Mouse (Mus musculus) cerebellum, adult 11-12 months (tissue): ENCODE results near the gene Psmd2.
A peak's percentile ranks its signal among the peaks of the same experiment; 100 is the strongest.

Experiments
- DNase-seq: peaks from one replicate; pipeline ENCODE4 v3.0.0; 2022

Gene Psmd2

GRCm38 (mm10) chr16:20651076-20651946, at the start of gene Psmd2:
Gene Psmd2, plus strand, starts transcription at chr16:20651652.
- DNase-seq: peak; percentile 95

- DNase-seq: no peak
Observed at GRCm38 (mm10) chr16:20604705-20605104, 46.7 kb upstream of the Psmd2 start.

- peak; percentile 68 for DNase-seq
Observed at GRCm38 (mm10) chr16:20610501-20611356, 40.7 kb upstream of the Psmd2 start.

- peak; percentile 83 for DNase-seq
Observed at GRCm38 (mm10) chr16:20611357-20612227, 39.9 kb upstream of the Psmd2 start, which contains the start of the genes Eef1akmt4, Gm49333 and Alg3. Gene Eef1akmt4, plus strand, starts transcription at chr16:20611593. Gene Gm49333, plus strand, starts transcription at chr16:20611610. Gene Alg3, minus strand, starts transcription at chr16:20611735.

GRCm38 (mm10) chr16:20619541-20620398, 31.7 kb upstream of the Psmd2 start:
- peak; percentile 62 for DNase-seq

- peak; percentile 61 for DNase-seq
Observed at GRCm38 (mm10) chr16:20620399-20620735, 31.1 kb upstream of the Psmd2 start.

- no peak for DNase-seq
Observed at GRCm38 (mm10) chr16:20620751-20621190, 30.7 kb upstream of the Psmd2 start.

GRCm38 (mm10) chr16:20621191-20621990, 30.1 kb upstream of the Psmd2 start, which contains the start of gene Camk2n2:
Gene Camk2n2, minus strand, starts transcription at chr16:20621287.
- DNase-seq: peak; percentile 88

- peak; percentile 84 for DNase-seq
Observed at GRCm38 (mm10) chr16:20621991-20622685, 29.3 kb upstream of the Psmd2 start.

GRCm38 (mm10) chr16:20623211-20623610, 28.2 kb upstream of the Psmd2 start:
- no peak for DNase-seq

GRCm38 (mm10) chr16:20628871-20629391, 22.5 kb upstream of the Psmd2 start:
- no peak for DNase-seq

GRCm38 (mm10) chr16:20629731-20630634, 21.5 kb upstream of the Psmd2 start, which contains the start of gene Ece2:
Gene Ece2, plus strand, starts transcription at chr16:20629828.
- DNase-seq: peak; percentile 67

GRCm38 (mm10) chr16:20637410-20637809, 14.0 kb upstream of the Psmd2 start:
- DNase-seq: no peak

- no peak for DNase-seq
Observed at GRCm38 (mm10) chr16:20638367-20638766, 13.1 kb upstream of the Psmd2 start.

- DNase-seq: peak; percentile 65
Observed at GRCm38 (mm10) chr16:20642161-20642560, 9.3 kb upstream of the Psmd2 start.

GRCm38 (mm10) chr16:20643911-20644310, 7.5 kb upstream of the Psmd2 start:
- no peak for DNase-seq

GRCm38 (mm10) chr16:20651947-20652310, 477 bp downstream of the Psmd2 start:
- DNase-seq: no peak

GRCm38 (mm10) chr16:20653315-20653714, 1.9 kb downstream of the Psmd2 start:
- DNase-seq: no peak
